Mouse (Mus musculus): ENCODE results near the gene Hsp90ab1. TPM values are rescaled to one million over a fixed set of nuclear protein-coding genes. Genes with fewer than 3 reads are reported as not detected.
A peak's percentile ranks its signal among the peaks of the same experiment; 100 is the strongest.

Hsp90ab1 gene
- 1,573 and 1,607 TPM in 2 replicates for polyA plus RNA-seq (2014; fragmentation: Nextera tagmentation; extraction: Ambion mirVana)

GRCm38 (mm10) chr17:45573087-45573779, at the start of gene Hsp90ab1:
Hsp90ab1 (minus strand) TSS chr17:45573271.
- Histone ChIP-seq H3K4me1 (ENCODE audit: control insufficient read depth, insufficient read depth, low read length) (peaks cover 32% of the 10 kb centered on the region; the same call in 1 of the 2 replicates), H3K36me3 (ENCODE audit: control insufficient read depth, insufficient read depth, low read length) (peaks cover 37% of the 10 kb centered on the region), H3K27me3 (ENCODE audit: control insufficient read depth, insufficient read depth, low read length) (no peaks in the 10 kb centered on the region), H3K9me3 (ENCODE audit: control insufficient read depth, low read depth, low read length) (no peaks in the 10 kb centered on the region), H3K4me3 (ENCODE audit: low read depth, low read length) (peak within 1 kb of the TSS; percentile 100), H3K9ac (replicated peaks; ENCODE audit: low read depth, low read length) (peak within 1 kb of the TSS; percentile 99), H3K4me2 (replicated peaks; ENCODE audit: low read depth, low read length) (peak within 1 kb of the TSS; percentile 80), H3K27ac (ENCODE audit: low read length) (peak within 1 kb of the TSS; percentile 98)
- peak; percentile 81 for ATAC-seq (ENCODE audit: insufficient number of reproducible peaks, insufficient read depth, low FRiP score, low read depth)
- WGBS = 0% methylated on average over 41 of the region's 41 CpGs

- no peaks in the 10 kb centered on the region for H3K9me3 ChIP-seq (ENCODE audit: control insufficient read depth, low read depth, low read length)
- H3K27ac ChIP-seq (ENCODE audit: low read length) = peak overlapping the region; percentile 74
- no peaks in the 10 kb centered on the region for H3K36me3 ChIP-seq (ENCODE audit: control insufficient read depth, insufficient read depth, low read length)
- no peak for ATAC-seq (ENCODE audit: insufficient number of reproducible peaks, insufficient read depth, low FRiP score, low read depth)
- H3K4me3 ChIP-seq (ENCODE audit: low read depth, low read length) = 0 out of 2 replicates have a peak overlapping the region, but pooled peaks have one; percentile 5
- H3K4me2 ChIP-seq (replicated peaks; ENCODE audit: low read depth, low read length) = peak overlapping the region; percentile 31
- peaks cover 11% of the 10 kb centered on the region; the same call in 1 of the 2 replicates for H3K4me1 ChIP-seq (ENCODE audit: control insufficient read depth, insufficient read depth, low read length)
- 18% methylated on average over 20 of the region's 20 CpGs for WGBS
- H3K9ac ChIP-seq (replicated peaks; ENCODE audit: low read depth, low read length) = peak overlapping the region; percentile 29; the same call in 1 of the 2 replicates
- no peaks in the 10 kb centered on the region for H3K27me3 ChIP-seq (ENCODE audit: control insufficient read depth, insufficient read depth, low read length)
Measured at GRCm38 (mm10) chr17:45619386-45620256, 46.5 kb upstream of the Hsp90ab1 start.

- Histone ChIP-seq H3K4me3 (ENCODE audit: low read depth, low read length) (0 out of 2 replicates have a peak overlapping the region, but pooled peaks have one; percentile 5), H3K9ac (replicated peaks; ENCODE audit: low read depth, low read length) (peak overlapping the region; percentile 29; the same call in 1 of the 2 replicates)
- no peak for ATAC-seq (ENCODE audit: insufficient number of reproducible peaks, insufficient read depth, low FRiP score, low read depth)
Measured at GRCm38 (mm10) chr17:45618941-45619385, 45.9 kb upstream of the Hsp90ab1 start.

GRCm38 (mm10) chr17:45617655-45618054, 44.6 kb upstream of the Hsp90ab1 start:
- H3K27me3 ChIP-seq (ENCODE audit: control insufficient read depth, insufficient read depth, low read length) = no peaks in the 10 kb centered on the region
- H3K9me3 ChIP-seq (ENCODE audit: control insufficient read depth, low read depth, low read length) = no peaks in the 10 kb centered on the region
- 91% methylated on average over 6 of the region's 6 CpGs for WGBS
- no peak overlapping the region for H3K4me3 ChIP-seq (ENCODE audit: low read depth, low read length)
- H3K4me2 ChIP-seq (replicated peaks; ENCODE audit: low read depth, low read length) = no peak overlapping the region
- no peak overlapping the region for H3K27ac ChIP-seq (ENCODE audit: low read length)
- ATAC-seq (ENCODE audit: insufficient number of reproducible peaks, insufficient read depth, low FRiP score, low read depth) = no peak
- no peaks in the 10 kb centered on the region for H3K36me3 ChIP-seq (ENCODE audit: control insufficient read depth, insufficient read depth, low read length)
- peaks cover 11% of the 10 kb centered on the region; the same call in 1 of the 2 replicates for H3K4me1 ChIP-seq (ENCODE audit: control insufficient read depth, insufficient read depth, low read length)
- no peak overlapping the region for H3K9ac ChIP-seq (replicated peaks; ENCODE audit: low read depth, low read length)

More at GRCm38 (mm10) chr17:45618941-45619385, 45.9 kb upstream of the Hsp90ab1 start:
- Histone ChIP-seq H3K4me1 (ENCODE audit: control insufficient read depth, insufficient read depth, low read length) (peaks cover 11% of the 10 kb centered on the region; the same call in 1 of the 2 replicates), H3K4me2 (replicated peaks; ENCODE audit: low read depth, low read length) (peak overlapping the region; percentile 31), H3K27ac (ENCODE audit: low read length) (peak overlapping the region; percentile 74), H3K27me3 (ENCODE audit: control insufficient read depth, insufficient read depth, low read length) (no peaks in the 10 kb centered on the region), H3K9me3 (ENCODE audit: control insufficient read depth, low read depth, low read length) (no peaks in the 10 kb centered on the region), H3K36me3 (ENCODE audit: control insufficient read depth, insufficient read depth, low read length) (no peaks in the 10 kb centered on the region)
- 22% methylated on average over 8 of the region's 8 CpGs for WGBS

- no peaks in the 10 kb centered on the region for H3K36me3 ChIP-seq (ENCODE audit: control insufficient read depth, insufficient read depth, low read length)
- H3K9ac ChIP-seq (replicated peaks; ENCODE audit: low read depth, low read length) = no peak overlapping the region
- H3K9me3 ChIP-seq (ENCODE audit: control insufficient read depth, low read depth, low read length) = no peaks in the 10 kb centered on the region
- H3K4me3 ChIP-seq (ENCODE audit: low read depth, low read length) = no peak overlapping the region
- no peak overlapping the region for H3K4me2 ChIP-seq (replicated peaks; ENCODE audit: low read depth, low read length)
- H3K27me3 ChIP-seq (ENCODE audit: control insufficient read depth, insufficient read depth, low read length) = no peaks in the 10 kb centered on the region
- no peak for ATAC-seq (ENCODE audit: insufficient number of reproducible peaks, insufficient read depth, low FRiP score, low read depth)
- 79% methylated on average over 3 of the region's 3 CpGs for WGBS
- H3K4me1 ChIP-seq (ENCODE audit: control insufficient read depth, insufficient read depth, low read length) = peaks cover 11% of the 10 kb centered on the region; the same call in 1 of the 2 replicates
- no peak overlapping the region for H3K27ac ChIP-seq (ENCODE audit: low read length)
Measured at GRCm38 (mm10) chr17:45616679-45617078, 43.6 kb upstream of the Hsp90ab1 start.

GRCm38 (mm10) chr17:45616046-45616650, 43.1 kb upstream of the Hsp90ab1 start:
- no peak overlapping the region for H3K9ac ChIP-seq (replicated peaks; ENCODE audit: low read depth, low read length)
- no peak overlapping the region for H3K4me2 ChIP-seq (replicated peaks; ENCODE audit: low read depth, low read length)
- H3K4me3 ChIP-seq (ENCODE audit: low read depth, low read length) = no peak overlapping the region
- H3K27me3 ChIP-seq (ENCODE audit: control insufficient read depth, insufficient read depth, low read length) = no peaks in the 10 kb centered on the region
- 62% methylated on average over 4 of the region's 4 CpGs for WGBS
- H3K27ac ChIP-seq (ENCODE audit: low read length) = no peak overlapping the region
- H3K9me3 ChIP-seq (ENCODE audit: control insufficient read depth, low read depth, low read length) = no peaks in the 10 kb centered on the region
- H3K4me1 ChIP-seq (ENCODE audit: control insufficient read depth, insufficient read depth, low read length) = peaks cover 11% of the 10 kb centered on the region; the same call in 1 of the 2 replicates
- no peaks in the 10 kb centered on the region for H3K36me3 ChIP-seq (ENCODE audit: control insufficient read depth, insufficient read depth, low read length)
- no peak for ATAC-seq (ENCODE audit: insufficient number of reproducible peaks, insufficient read depth, low FRiP score, low read depth)

- H3K27ac ChIP-seq (ENCODE audit: low read length) = no peak overlapping the region
- H3K36me3 ChIP-seq (ENCODE audit: control insufficient read depth, insufficient read depth, low read length) = no peaks in the 10 kb centered on the region
- no peak overlapping the region for H3K4me3 ChIP-seq (ENCODE audit: low read depth, low read length)
- WGBS = 86% methylated on average over 7 of the region's 7 CpGs
- H3K9ac ChIP-seq (replicated peaks; ENCODE audit: low read depth, low read length) = no peak overlapping the region
- H3K27me3 ChIP-seq (ENCODE audit: control insufficient read depth, insufficient read depth, low read length) = no peaks in the 10 kb centered on the region
- no peak for ATAC-seq (ENCODE audit: insufficient number of reproducible peaks, insufficient read depth, low FRiP score, low read depth)
- no peaks in the 10 kb centered on the region for H3K9me3 ChIP-seq (ENCODE audit: control insufficient read depth, low read depth, low read length)
- no peak overlapping the region for H3K4me2 ChIP-seq (replicated peaks; ENCODE audit: low read depth, low read length)
- H3K4me1 ChIP-seq (ENCODE audit: control insufficient read depth, insufficient read depth, low read length) = no peaks in the 10 kb centered on the region
Measured at GRCm38 (mm10) chr17:45612921-45613320, 39.9 kb upstream of the Hsp90ab1 start.

- ATAC-seq (ENCODE audit: insufficient number of reproducible peaks, insufficient read depth, low FRiP score, low read depth) = no peak
- Histone ChIP-seq H3K27me3 (ENCODE audit: control insufficient read depth, insufficient read depth, low read length) (no peaks in the 10 kb centered on the region), H3K27ac (ENCODE audit: low read length) (no peak overlapping the region), H3K4me2 (replicated peaks; ENCODE audit: low read depth, low read length) (no peak overlapping the region), H3K36me3 (ENCODE audit: control insufficient read depth, insufficient read depth, low read length) (no peaks in the 10 kb centered on the region), H3K4me3 (ENCODE audit: low read depth, low read length) (no peak overlapping the region), H3K9ac (replicated peaks; ENCODE audit: low read depth, low read length) (no peak overlapping the region), H3K9me3 (ENCODE audit: control insufficient read depth, low read depth, low read length) (no peaks in the 10 kb centered on the region), H3K4me1 (ENCODE audit: control insufficient read depth, insufficient read depth, low read length) (no peaks in the 10 kb centered on the region)
- 68% methylated on average over 8 of the region's 8 CpGs for WGBS
Measured at GRCm38 (mm10) chr17:45612008-45612407, 38.9 kb upstream of the Hsp90ab1 start.

All from stomach, embryonic 14.5 days (tissue).